Mouse (Mus musculus): ENCODE results near the gene Ube2e2. TPM values are rescaled to one million over a fixed set of nuclear protein-coding genes. Genes with fewer than 3 reads are reported as not detected.

Ube2e2 gene
- 118 and 124 TPM in 2 replicates for polyA plus RNA-seq (2012; rRNA removed)

GRCm38 (mm10) chr14:18893947-18894445 is at the start of gene Ube2e2:
Gene Ube2e2 (minus strand): TSS chr14:18894267.
- DNase-seq (ENCODE audit: low read depth): no peak

GRCm38 (mm10) chr14:18940068-18940467 is 46.0 kb upstream of the Ube2e2 start:
- no peak for DNase-seq (ENCODE audit: low read depth)

DNA sequence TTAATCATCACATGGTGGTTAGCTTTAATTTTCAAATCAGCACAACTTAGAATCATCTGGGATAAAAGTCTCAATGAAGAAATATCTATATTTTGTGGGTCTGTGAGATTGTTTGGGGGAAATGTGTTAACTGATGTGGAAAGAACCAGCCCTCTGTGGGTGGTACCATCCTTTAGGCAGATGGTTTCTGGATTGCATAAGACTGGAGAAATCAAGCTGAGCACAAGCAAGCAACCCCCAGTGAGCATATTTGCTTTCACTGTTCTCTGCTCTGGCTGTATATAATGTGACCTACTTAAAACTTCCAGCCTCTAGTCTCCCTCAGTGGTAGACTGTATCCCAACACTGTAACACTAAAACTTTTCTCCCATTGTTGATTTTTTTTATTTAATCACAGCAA is 9.5 kb upstream of the Ube2e2 start:
- DNase-seq (ENCODE audit: low read depth): no peak

- peak; percentile 38 for DNase-seq (ENCODE audit: low read depth)
Observed at GRCm38 (mm10) chr14:18893121-18893946, 733 bp downstream of the Ube2e2 start.

- DNase-seq (ENCODE audit: low read depth): peak; percentile 26
Observed at GRCm38 (mm10) chr14:18889571-18889970, 4.5 kb downstream of the Ube2e2 start.

DNA sequence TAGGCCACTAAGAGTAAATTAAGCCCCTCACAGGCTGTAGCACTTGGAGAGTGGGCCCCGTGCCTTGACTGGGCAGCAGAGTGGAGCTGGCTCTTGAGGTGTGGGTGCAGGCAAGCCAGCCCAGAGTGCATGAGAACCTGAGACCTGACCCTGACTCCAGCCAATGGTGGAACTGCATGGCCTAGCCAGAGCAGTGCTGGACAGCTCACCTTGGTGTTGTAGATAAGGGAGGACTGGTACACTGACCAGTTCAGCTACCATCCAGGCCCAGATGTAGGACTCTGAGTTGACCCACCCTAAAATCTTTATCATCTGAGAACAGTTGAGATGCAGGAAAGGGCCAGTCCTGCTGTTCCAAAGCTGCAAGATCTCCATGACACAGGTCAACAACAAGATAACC is 11.6 kb downstream of the Ube2e2 start:
- DNase-seq (ENCODE audit: low read depth): no peak

DNA sequence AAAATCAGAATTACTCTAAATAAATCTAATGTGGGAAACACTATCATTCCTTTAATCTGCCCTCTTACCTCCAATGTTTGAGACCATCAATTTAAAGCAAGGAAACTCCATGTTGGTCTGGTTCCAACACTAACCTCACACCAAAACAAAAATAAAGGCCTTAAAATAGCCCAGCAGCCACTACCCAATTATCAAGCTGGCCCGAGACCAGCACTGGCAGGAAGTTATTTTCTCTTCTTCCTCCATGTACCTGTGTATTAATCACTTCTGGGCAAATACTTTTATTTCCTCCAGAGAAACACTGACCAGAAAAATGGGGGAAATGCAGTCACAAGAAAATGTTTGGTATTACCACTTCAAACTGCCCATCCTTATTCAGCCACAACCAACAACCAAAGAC is 23.4 kb downstream of the Ube2e2 start:
- no peak for DNase-seq (ENCODE audit: low read depth)

- no peak for DNase-seq (ENCODE audit: low read depth)
Observed at GRCm38 (mm10) chr14:18828661-18829060, 65.4 kb downstream of the Ube2e2 start.

DNA sequence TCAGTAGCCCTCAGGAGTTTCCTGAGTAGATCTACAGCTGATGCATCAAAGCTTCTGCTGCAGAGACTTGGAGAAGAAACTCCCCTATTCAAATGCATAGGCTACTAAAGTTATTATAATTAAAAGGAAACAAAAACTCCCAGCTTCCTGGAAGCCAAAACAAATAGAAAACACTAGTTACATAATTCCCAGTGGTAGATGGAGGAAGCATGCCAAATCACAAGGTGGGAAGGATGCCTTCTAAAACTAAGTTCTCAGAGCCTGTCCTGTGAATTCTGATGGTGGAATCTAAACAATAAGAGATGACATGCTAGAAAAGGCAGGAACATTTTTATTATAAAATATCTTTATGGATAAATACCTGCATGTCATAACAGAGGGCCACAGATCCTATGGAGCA is 67.3 kb downstream of the Ube2e2 start:
- no peak for DNase-seq (ENCODE audit: low read depth)

DNA sequence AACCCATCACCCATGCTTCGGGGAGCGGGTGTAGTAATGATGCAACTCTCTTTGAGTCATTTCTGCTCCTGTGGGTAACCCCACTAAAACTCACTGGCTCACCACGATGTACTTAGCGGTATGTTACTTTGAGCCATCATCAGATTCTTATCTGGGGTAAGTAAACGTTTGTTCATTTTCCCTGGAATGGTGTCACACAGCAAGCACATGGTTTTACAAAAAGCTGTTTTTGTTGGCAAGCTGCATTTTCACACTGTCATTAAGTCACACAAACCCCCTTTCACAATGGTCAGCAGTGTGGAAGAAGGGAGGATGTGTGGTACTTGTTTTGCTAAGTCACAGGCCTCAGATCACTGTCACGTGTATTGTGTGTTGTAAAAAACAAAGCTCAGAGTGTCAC is 73.4 kb downstream of the Ube2e2 start:
- DNase-seq (ENCODE audit: low read depth): peak; percentile 46

- no peak for DNase-seq (ENCODE audit: low read depth)
Observed at GRCm38 (mm10) chr14:18796857-18797256, 97.2 kb downstream of the Ube2e2 start.

GRCm38 (mm10) chr14:18795787-18796186 is 98.3 kb downstream of the Ube2e2 start:
- no peak for DNase-seq (ENCODE audit: low read depth)

GRCm38 (mm10) chr14:18778993-18779675 is 114.9 kb downstream of the Ube2e2 start:
- no peak for DNase-seq (ENCODE audit: low read depth)

- DNase-seq (ENCODE audit: low read depth): no peak
Observed at GRCm38 (mm10) chr14:18778241-18778640, 115.8 kb downstream of the Ube2e2 start.

DNA sequence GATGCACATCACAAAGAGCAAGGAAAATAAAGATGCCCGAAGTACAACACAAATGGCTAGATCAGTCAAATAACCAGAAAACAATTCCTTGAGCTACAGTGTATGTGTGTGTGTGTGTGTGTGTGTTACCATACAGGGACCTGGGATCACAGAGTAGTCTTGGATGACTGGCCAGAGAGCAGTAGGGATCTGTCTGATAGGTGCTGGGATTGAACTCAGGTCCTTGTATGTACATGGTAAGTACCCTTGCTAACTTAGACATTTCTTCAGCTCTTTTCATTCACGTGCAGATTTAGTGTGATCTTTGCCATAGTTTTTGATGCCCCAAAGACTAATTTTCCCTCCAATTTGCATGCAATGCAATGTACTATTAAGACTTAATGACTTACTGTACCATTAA is 117.9 kb downstream of the Ube2e2 start:
- DNase-seq (ENCODE audit: low read depth): no peak

DNA sequence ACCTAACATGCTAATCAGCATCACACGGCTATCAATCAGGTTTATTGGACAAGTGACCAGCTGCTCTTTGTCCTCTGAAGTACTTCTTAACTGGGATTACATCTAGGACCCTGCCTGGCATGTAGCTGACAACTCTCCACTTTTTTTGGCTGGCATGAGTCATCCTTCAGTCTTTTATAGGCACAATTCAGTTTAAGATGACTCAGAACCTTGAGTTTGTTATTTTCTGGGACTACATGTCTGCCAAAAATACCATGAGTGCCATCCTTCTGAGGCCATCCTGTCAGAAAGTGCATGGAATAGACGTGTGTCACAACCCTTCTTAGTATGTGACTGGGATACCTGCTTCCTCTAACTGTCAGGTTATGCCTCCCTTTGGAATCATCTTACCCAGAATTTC is 120.3 kb downstream of the Ube2e2 start:
- DNase-seq (ENCODE audit: low read depth): no peak

- no peak for DNase-seq (ENCODE audit: low read depth)
Observed at GRCm38 (mm10) chr14:18759601-18760356, 134.3 kb downstream of the Ube2e2 start.

DNA sequence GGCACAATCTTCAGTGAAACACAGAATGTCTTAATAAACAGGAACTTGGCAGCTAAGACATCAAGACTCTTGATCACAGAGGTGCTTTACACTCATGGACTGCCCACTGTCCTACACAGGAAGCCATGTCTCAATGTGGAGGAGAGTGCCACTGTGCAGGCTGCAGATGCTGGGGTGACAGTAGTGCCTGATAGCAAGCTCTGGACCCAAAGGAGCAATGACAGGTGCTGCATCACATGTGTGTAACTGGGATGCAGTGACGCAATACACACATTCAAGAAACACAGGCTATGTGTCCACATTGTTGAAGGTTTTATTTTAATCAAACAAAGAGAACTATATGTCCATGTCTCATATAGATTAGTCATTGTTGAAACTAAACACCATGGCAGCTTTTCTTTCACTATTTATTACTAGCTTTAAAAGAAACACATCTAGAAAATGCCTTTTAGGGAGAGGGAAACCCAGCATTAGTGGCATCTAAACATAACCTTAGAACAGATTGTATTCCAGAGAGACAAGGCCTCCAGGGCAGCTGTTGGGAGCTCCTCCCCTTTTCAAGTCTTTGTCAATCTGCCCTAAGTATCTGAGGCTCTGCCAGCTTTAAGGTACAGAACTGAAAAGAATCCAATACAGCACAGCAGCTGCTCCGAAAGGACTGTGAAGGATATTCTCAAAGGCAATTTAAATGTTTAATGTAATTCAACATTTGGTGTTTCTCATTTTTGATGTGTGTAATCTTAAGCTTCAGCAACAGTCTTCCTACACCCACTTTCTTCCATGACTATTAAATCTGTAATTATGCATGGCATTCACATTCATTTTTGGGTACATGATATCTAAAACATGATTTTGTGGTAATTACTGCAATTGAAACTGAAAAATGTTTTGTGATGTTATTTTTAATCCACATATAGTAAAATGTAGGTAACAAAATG is 135.2 kb downstream of the Ube2e2 start:
- DNase-seq (ENCODE audit: low read depth): no peak

GRCm38 (mm10) chr14:18758003-18758402 is 136.1 kb downstream of the Ube2e2 start:
- no peak for DNase-seq (ENCODE audit: low read depth)

DNA sequence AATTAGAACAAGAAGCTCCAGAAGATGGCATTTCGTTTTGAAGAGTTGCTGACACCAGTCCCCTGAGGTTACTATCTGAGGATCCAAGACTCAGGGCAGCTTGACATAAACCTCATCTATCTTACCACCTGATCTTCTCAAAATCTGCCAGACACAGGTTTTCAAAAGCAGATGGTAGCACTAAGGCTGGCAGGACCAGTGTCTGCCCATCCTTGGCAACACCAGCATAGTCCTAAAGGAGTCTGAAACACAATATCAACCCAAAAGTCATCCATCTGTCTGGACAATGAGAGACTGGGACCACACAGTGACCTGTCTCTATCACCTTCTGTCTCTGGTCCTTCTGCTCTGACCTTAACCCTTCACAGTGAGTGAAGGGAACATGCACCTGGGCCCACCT is 138.7 kb downstream of the Ube2e2 start:
- no peak for DNase-seq (ENCODE audit: low read depth)

- no peak for DNase-seq (ENCODE audit: low read depth)
Observed at GRCm38 (mm10) chr14:18754595-18754994, 139.5 kb downstream of the Ube2e2 start.

Measured in gonadal fat pad, adult 2 months (tissue).